Mouse (Mus musculus) intestine, embryonic 14.5 days (tissue): ENCODE measurements around the gene Fam171a1. TPM values are rescaled to one million over a fixed set of nuclear protein-coding genes. Genes with fewer than 3 reads are reported as not detected.

Source experiments
- ATAC-seq: fragments of 200-750 bp; cut with Nextera tagmentation; replicated peaks from 2 replicates; pipeline ENCODE4 v1.8.0; 2017; ENCODE audit warnings: low read depth, moderate number of reproducible peaks, moderate TSS enrichment, moderate library complexity; ENCODE audit not compliant: low FRiP score, low TSS enrichment
- DNase-seq: peaks from one replicate; pipeline ENCODE4 v3.0.0-alpha.2; 2018; ENCODE audit warnings: low spot score
- H3K27ac ChIP-seq: fragments of 300-500 bp; sonication (generic); 2 replicates; pipeline ENCODE4 v1.5.1; 2014; ENCODE audit warnings: low read depth, mild to moderate bottlenecking, control low read depth
- H3K27me3 ChIP-seq: fragments of 300-500 bp; sonication (generic); replicated peaks from 2 replicates; pipeline ENCODE4 v1.6.1; 2014; ENCODE audit warnings: low read length, control low read depth; ENCODE audit not compliant: control insufficient read depth, insufficient read depth
- H3K36me3 ChIP-seq: fragments of 300-500 bp; sonication (generic); 2 replicates; pipeline ENCODE4 v1.6.1; 2014; ENCODE audit warnings: low read length, control low read depth; ENCODE audit not compliant: control insufficient read depth, insufficient read depth
- H3K4me1 ChIP-seq: fragments of 300-500 bp; sonication (generic); replicated peaks from 2 replicates; pipeline ENCODE4 v1.6.1; 2014; ENCODE audit warnings: low read length, control low read depth, mixed read lengths; ENCODE audit not compliant: control insufficient read depth, insufficient read depth
- H3K4me2 ChIP-seq: fragments of 300-500 bp; sonication (generic); 2 replicates; pipeline ENCODE4 v1.6.1; 2014; ENCODE audit warnings: low read length
- H3K4me3 ChIP-seq: fragments of 300-500 bp; sonication (generic); 2 replicates; pipeline ENCODE4 v1.5.1; 2014; ENCODE audit warnings: low read depth, low read length, control low read depth, mixed read lengths
- H3K9ac ChIP-seq: fragments of 300-500 bp; sonication (generic); 2 replicates; pipeline ENCODE4 v1.6.1; 2014; ENCODE audit warnings: mild to moderate bottlenecking, low read length
- H3K9me3 ChIP-seq: fragments of 300-500 bp; sonication (generic); 2 replicates; pipeline ENCODE4 v1.6.1; 2016; ENCODE audit warnings: low read length, control low read depth; ENCODE audit not compliant: control insufficient read depth
- WGBS: fragments of 180-500 bp; shearing (Covaris S2); extraction: QIAGEN DNeasy Blood & Tissue Kit; methylation state at CpG from one replicate; pipeline ENCODE4 v1.1.7; 2014; 5-methylcytosine and 5-hydroxymethylcytosine counted together
- polyA plus RNA-seq: library from polyadenylated mRNA; unstranded; fragments of >200 nt; fragmentation: Nextera tagmentation; extraction: Ambion mirVana; gene quantifications from 2 replicates; pipeline ENCODE4 v1.2.1, GENCODE M21; 2014

Fam171a1 gene
- polyA plus RNA-seq, 1 experiment from 2014 or later: 39.9 TPM

- H3K36me3 ChIP-seq: no peaks in the 10 kb centered on the region
- H3K4me1 ChIP-seq: peaks cover 16% of the 10 kb centered on the region
- H3K4me3 ChIP-seq: no peak overlapping the region
- no peak overlapping the region for H3K9ac ChIP-seq
- no peaks in the 10 kb centered on the region for H3K27me3 ChIP-seq
- H3K9me3 ChIP-seq: no peaks in the 10 kb centered on the region
- DNase-seq (no peak), ATAC-seq (no peak)
- WGBS: 91% methylated on average over 4 of the region's 4 CpGs
- no peak overlapping the region for H3K27ac ChIP-seq
- H3K4me2 ChIP-seq: no peak overlapping the region
These were observed 27.8 kb downstream of the Fam171a1 start for GRCm38 (mm10) chr2:3141804-3142203.

- Histone ChIP-seq H3K9ac (no peak overlapping the region), H3K4me1 (peaks cover 4% of the 10 kb centered on the region; the same call in 1 of the 2 replicates), H3K4me2 (no peak overlapping the region), H3K27ac (no peak overlapping the region), H3K4me3 (no peak overlapping the region), H3K9me3 (no peaks in the 10 kb centered on the region), H3K27me3 (no peaks in the 10 kb centered on the region), H3K36me3 (no peaks in the 10 kb centered on the region)
- 87% methylated on average over 5 of the region's 5 CpGs for WGBS
- ATAC-seq: no peak
- DNase-seq: no peak
These were observed 30.3 kb downstream of the Fam171a1 start for GRCm38 (mm10) chr2:3144291-3144690.

GRCm38 (mm10) chr2:3147550-3148157 lies 33.6 kb downstream of the Fam171a1 start:
- no peak overlapping the region for H3K4me2 ChIP-seq
- no peak for DNase-seq
- peak; percentile 81 for ATAC-seq
- 66% methylated on average over 6 of the region's 6 CpGs for whole genome bisulfite sequencing
- H3K9ac ChIP-seq: no peak overlapping the region
- no peak overlapping the region for H3K4me3 ChIP-seq
- H3K27me3 ChIP-seq: no peaks in the 10 kb centered on the region
- no peaks in the 10 kb centered on the region for H3K36me3 ChIP-seq
- H3K9me3 ChIP-seq: no peaks in the 10 kb centered on the region
- H3K27ac ChIP-seq: no peak overlapping the region
- no peaks in the 10 kb centered on the region for H3K4me1 ChIP-seq

- H3K36me3 ChIP-seq: no peaks in the 10 kb centered on the region
- DNase-seq (no peak), ATAC-seq (no peak)
- no peak overlapping the region for H3K4me2 ChIP-seq
- H3K4me3 ChIP-seq: no peak overlapping the region
- H3K4me1 ChIP-seq: no peaks in the 10 kb centered on the region
- H3K9ac ChIP-seq: no peak overlapping the region
- no peaks in the 10 kb centered on the region for H3K27me3 ChIP-seq
- 89% methylated on average over 8 of the region's 8 CpGs for WGBS
- no peaks in the 10 kb centered on the region for H3K9me3 ChIP-seq
- H3K27ac ChIP-seq: no peak overlapping the region
These were observed 34.7 kb downstream of the Fam171a1 start for GRCm38 (mm10) chr2:3148731-3149130.

GRCm38 (mm10) chr2:3150324-3150723 lies 36.3 kb downstream of the Fam171a1 start:
- H3K4me3 ChIP-seq: no peak overlapping the region
- no peak overlapping the region for H3K27ac ChIP-seq
- WGBS: 62% methylated on average over 5 of the region's 5 CpGs
- no peak overlapping the region for H3K4me2 ChIP-seq
- DNase-seq (no peak), ATAC-seq (no peak)
- H3K9ac ChIP-seq: no peak overlapping the region
- no peaks in the 10 kb centered on the region for H3K36me3 ChIP-seq
- H3K4me1 ChIP-seq: no peaks in the 10 kb centered on the region
- no peaks in the 10 kb centered on the region for H3K9me3 ChIP-seq
- H3K27me3 ChIP-seq: no peaks in the 10 kb centered on the region

GRCm38 (mm10) chr2:3151336-3151735 lies 37.3 kb downstream of the Fam171a1 start:
- Histone ChIP-seq H3K4me3 (no peak overlapping the region), H3K27ac (no peak overlapping the region), H3K9me3 (no peaks in the 10 kb centered on the region), H3K4me1 (no peaks in the 10 kb centered on the region), H3K36me3 (no peaks in the 10 kb centered on the region), H3K4me2 (no peak overlapping the region), H3K27me3 (no peaks in the 10 kb centered on the region), H3K9ac (no peak overlapping the region)
- 63% methylated on average over 3 of the region's 3 CpGs for WGBS
- no peak for DNase-seq
- ATAC-seq: no peak

- ATAC-seq (no peak), DNase-seq (no peak)
- Histone ChIP-seq H3K36me3 (no peaks in the 10 kb centered on the region), H3K27me3 (no peaks in the 10 kb centered on the region), H3K4me2 (no peak overlapping the region), H3K27ac (no peak overlapping the region), H3K4me1 (peaks cover 15% of the 10 kb centered on the region), H3K4me3 (no peak overlapping the region), H3K9ac (no peak overlapping the region), H3K9me3 (no peaks in the 10 kb centered on the region)
- WGBS: 76% methylated on average over 1 of the region's 1 CpGs
These were observed 40.2 kb downstream of the Fam171a1 start for GRCm38 (mm10) chr2:3154091-3154665.

- Histone ChIP-seq H3K36me3 (no peaks in the 10 kb centered on the region), H3K4me1 (peaks cover 15% of the 10 kb centered on the region), H3K27me3 (no peaks in the 10 kb centered on the region), H3K27ac (no peak overlapping the region), H3K9ac (no peak overlapping the region), H3K9me3 (no peaks in the 10 kb centered on the region), H3K4me2 (no peak overlapping the region), H3K4me3 (no peak overlapping the region)
- ATAC-seq (no peak), DNase-seq (no peak)
- WGBS: 79% methylated on average over 2 of the region's 2 CpGs
These were observed 41.0 kb downstream of the Fam171a1 start for GRCm38 (mm10) chr2:3154986-3155385.

GRCm38 (mm10) chr2:3157030-3157429 lies 43.0 kb downstream of the Fam171a1 start:
- Histone ChIP-seq H3K27ac (no peak overlapping the region), H3K4me1 (peaks cover 20% of the 10 kb centered on the region), H3K4me3 (no peak overlapping the region), H3K27me3 (no peaks in the 10 kb centered on the region), H3K9ac (no peak overlapping the region), H3K36me3 (no peaks in the 10 kb centered on the region), H3K9me3 (no peaks in the 10 kb centered on the region), H3K4me2 (no peak overlapping the region)
- no peak for DNase-seq
- no peak for ATAC-seq
- WGBS: 69% methylated on average over 3 of the region's 3 CpGs
